19 mouse cellular contexts compared by ENCODE assay signal in the genomic region with DNA sequence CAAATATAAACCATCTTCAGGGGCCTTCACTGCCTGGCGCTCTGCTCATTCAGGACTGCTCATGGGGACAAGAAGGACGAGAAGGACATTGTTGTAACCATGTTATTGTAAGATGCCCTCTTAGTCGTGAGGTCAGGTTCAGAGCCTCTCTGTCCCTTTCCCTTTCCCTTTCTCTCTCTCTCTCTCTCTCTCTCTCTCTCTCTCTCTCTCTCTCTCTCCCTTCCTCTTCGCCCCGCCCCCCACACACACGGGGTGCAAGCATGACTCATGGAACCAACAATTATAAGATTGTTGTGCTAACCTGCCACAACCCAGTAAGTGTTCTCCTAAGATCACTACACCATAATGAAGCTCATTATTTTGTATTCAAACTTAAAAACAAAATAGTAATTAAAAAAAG. TPM values are rescaled to one million over a fixed set of nuclear protein-coding genes. Genes with fewer than 3 reads are reported as not detected.
DNase-seq lines count a peak whose midpoint lies in the region; ATAC-seq and TF ChIP-seq lines count a peak whose summit lies in the region.
"Had no signal": no experiment of that assay in that cellular context is flagged by ENCODE, and none has a peak within 500 bp of the region (broad histone marks: within the 10 kb centered on the region; RNA-seq: fewer than 3 reads in every experiment).

No protein-coding gene starts in this region.

- TF ChIP-seq CTCF in Patski (IDR thresholded peaks at IDR 0.05): no peak
- no peak for TF ChIP-seq CTCF in thymus, adult 2 months (IDR thresholded peaks at IDR 0.05; ENCODE audit: borderline replicate concordance, control insufficient read depth, extremely low read depth, insufficient read depth, low read length, poor library complexity)

- POLR2A ChIA-PET in Patski (lab: Charles Lee): interaction anchor here (1.9 kb wide), 1 partner anchor 12 kb away, joined by 5 read pairs; no protein-coding TSS in a partner anchor

- H3K36me3 ChIP-seq in heart, embryonic 13.5 days: no peaks in the 10 kb centered on the region
- no peaks in the 10 kb centered on the region for H3K36me3 ChIP-seq in kidney, embryonic 15.5 days
- no peaks in the 10 kb centered on the region for H3K36me3 ChIP-seq in thymus, adult 2 months (ENCODE audit: control insufficient read depth, insufficient read depth, low read length)
- H3K36me3 ChIP-seq in forebrain, embryonic 15.5 days: no peaks in the 10 kb centered on the region
- H3K36me3 ChIP-seq: embryonic facial prominence, embryonic 15.5 days; forebrain, embryonic 10.5 days; hindbrain, embryonic 15.5 days; limb, embryonic 12.5 days; lung, embryonic 15.5 days had no signal

- H3K4me1 ChIP-seq in heart, embryonic 13.5 days: peaks cover 9% of the 10 kb centered on the region
- H3K4me1 ChIP-seq in kidney, embryonic 15.5 days: 0 out of 2 replicates have a peak, but pooled peaks cover 8% of the 10 kb centered on the region
- H3K4me1 ChIP-seq in thymus, adult 2 months (replicated peaks; ENCODE audit: control insufficient read depth, insufficient read depth, low read length): no peaks in the 10 kb centered on the region
- no peaks in the 10 kb centered on the region for H3K4me1 ChIP-seq in forebrain, embryonic 15.5 days
- H3K4me1 ChIP-seq: embryonic facial prominence, embryonic 15.5 days; hindbrain, embryonic 15.5 days; liver, embryonic 13.5 days; lung, embryonic 15.5 days had no signal

- no peak for TF ChIP-seq POLR2A in thymus, adult 2 months (IDR thresholded peaks at IDR 0.05; ENCODE audit: control insufficient read depth, extremely low read depth, insufficient read depth, low read length, poor library complexity)

- in situ Hi-C loops in Patski (cut with MboI; ENCODE audit: low pct_unique_long_range_greater_than_20kb): no loop called here

- peak overlapping the region; percentile 16 for H3K27ac ChIP-seq in heart, embryonic 13.5 days (replicated peaks)
- H3K27ac ChIP-seq in kidney, embryonic 15.5 days: 0 out of 2 replicates have a peak overlapping the region, but pooled peaks have one; percentile 30
- H3K27ac ChIP-seq in thymus, adult 2 months (ENCODE audit: control insufficient read depth, insufficient read depth, low read length): no peak overlapping the region
- no peak overlapping the region for H3K27ac ChIP-seq in forebrain, embryonic 15.5 days (replicated peaks)
- H3K27ac ChIP-seq: embryonic facial prominence, embryonic 15.5 days; forebrain, embryonic 10.5 days; gastrocnemius, adult 2 months; hindbrain, embryonic 15.5 days; limb, embryonic 12.5 days; liver, embryonic 13.5 days; lung, embryonic 15.5 days; macrophage had no signal

- DNase-seq in heart, adult 18-20 months: no peak
- no peak for DNase-seq in kidney, adult 9 months
- DNase-seq in 3T3-L1 (ENCODE audit: low read depth, low spot score): peak; percentile 18
- DNase-seq in Patski (ENCODE audit: low read depth, low spot score): no peak
- DNase-seq in thymus, adult 2 months: no peak
- DNase-seq: cerebellum, adult 18-20 months; cerebellum, postnatal 25 days; gastrocnemius, adult 2 months; liver, embryonic 13.5 days had no signal

- no peaks in the 10 kb centered on the region for H3K27me3 ChIP-seq in heart, embryonic 13.5 days (replicated peaks)
- no peaks in the 10 kb centered on the region for H3K27me3 ChIP-seq in kidney, embryonic 15.5 days
- no peaks in the 10 kb centered on the region for H3K27me3 ChIP-seq in Patski
- H3K27me3 ChIP-seq in thymus, adult 2 months (ENCODE audit: control insufficient read depth, insufficient read depth, low read length): no peaks in the 10 kb centered on the region
- no peaks in the 10 kb centered on the region for H3K27me3 ChIP-seq in forebrain, embryonic 15.5 days
- H3K27me3 ChIP-seq: embryonic facial prominence, embryonic 15.5 days; hindbrain, embryonic 15.5 days; limb, embryonic 12.5 days; liver, embryonic 13.5 days; lung, embryonic 15.5 days had no signal

- H3K4me3 ChIP-seq in heart, embryonic 13.5 days: no peak overlapping the region
- no peak overlapping the region for H3K4me3 ChIP-seq in kidney, embryonic 15.5 days (replicated peaks)
- H3K4me3 ChIP-seq in thymus, adult 2 months (ENCODE audit: control insufficient read depth, insufficient read depth, low read length): no peak overlapping the region
- no peak overlapping the region for H3K4me3 ChIP-seq in forebrain, embryonic 15.5 days
- H3K4me3 ChIP-seq: embryonic facial prominence, embryonic 15.5 days; forebrain, embryonic 10.5 days; gastrocnemius, adult 2 months; hindbrain, embryonic 15.5 days; limb, embryonic 12.5 days; liver, embryonic 13.5 days; lung, embryonic 15.5 days had no signal

- no peak for ATAC-seq in heart, embryonic 13.5 days (ENCODE audit: extremely low read depth, insufficient number of reproducible peaks, low FRiP score, low TSS enrichment)
- no peak for ATAC-seq in kidney, embryonic 15.5 days (replicated peaks; ENCODE audit: low FRiP score)
- peak; percentile 21 for ATAC-seq in Patski
- no peak for ATAC-seq in forebrain, embryonic 15.5 days (replicated peaks)
- ATAC-seq: intestine, embryonic 16.5 days had no signal

- no peak overlapping the region for H3K4me2 ChIP-seq in heart, embryonic 13.5 days
- H3K4me2 ChIP-seq in kidney, embryonic 15.5 days: no peak overlapping the region
- no peak overlapping the region for H3K4me2 ChIP-seq in forebrain, embryonic 15.5 days (replicated peaks)
- H3K4me2 ChIP-seq: embryonic facial prominence, embryonic 15.5 days; hindbrain, embryonic 15.5 days; limb, embryonic 12.5 days; liver, embryonic 13.5 days; lung, embryonic 15.5 days had no signal

- no peak overlapping the region for H3K9ac ChIP-seq in heart, embryonic 13.5 days
- H3K9ac ChIP-seq in kidney, embryonic 15.5 days: no peak overlapping the region
- no peak overlapping the region for H3K9ac ChIP-seq in forebrain, embryonic 15.5 days (replicated peaks)
- H3K9ac ChIP-seq: embryonic facial prominence, embryonic 15.5 days; hindbrain, embryonic 15.5 days; limb, embryonic 12.5 days; liver, embryonic 13.5 days; lung, embryonic 15.5 days had no signal

- CTCF ChIA-PET in Patski (lab: Charles Lee): interaction anchor here (0.7 kb wide), 1 partner anchor 69 kb away, joined by 3 read pairs; no protein-coding TSS in a partner anchor

- no peaks in the 10 kb centered on the region for H3K9me3 ChIP-seq in heart, embryonic 13.5 days
- no peaks in the 10 kb centered on the region for H3K9me3 ChIP-seq in kidney, embryonic 15.5 days (replicated peaks)
- no peaks in the 10 kb centered on the region for H3K9me3 ChIP-seq in forebrain, embryonic 15.5 days
- H3K9me3 ChIP-seq: embryonic facial prominence, embryonic 15.5 days; forebrain, embryonic 10.5 days; hindbrain, embryonic 15.5 days; limb, embryonic 12.5 days; liver, embryonic 13.5 days; lung, embryonic 15.5 days had no signal

- 34% methylated on average over 5 of the region's 6 CpGs for WGBS in heart, embryonic 13.5 days
- 33% methylated on average over 6 of the region's 6 CpGs for WGBS in kidney, embryonic 15.5 days
- WGBS in thymus, adult 2 months: 59% methylated on average over 6 of the region's 6 CpGs
- 50% methylated on average over 6 of the region's 6 CpGs for WGBS in forebrain, embryonic 15.5 days

RNA-seq across cellular contexts. Expression of a gene that starts 29.6 kb away (rescaled TPM):
- polyA plus RNA-seq in heart, embryonic 13.5 days (2015; fragmentation: Nextera tagmentation; extraction: Ambion mirVana): 2.5 and 2.6 TPM in 2 replicates
- under 1 TPM; 0.57 to 0.87 TPM for total RNA-seq in heart, adult 18-20 months (2021)
- 26.1 and 27.4 TPM in 2 replicates for polyA plus RNA-seq in kidney, embryonic 15.5 days (2015; fragmentation: Nextera tagmentation; extraction: Ambion mirVana)
- 12.1 TPM for polyA plus RNA-seq in Patski (2021)
- 0.50 and 0.62 TPM in 2 replicates for polyA plus RNA-seq in thymus, adult 2 months (2012; rRNA removed)
- polyA plus RNA-seq in forebrain, embryonic 15.5 days (2015; fragmentation: Nextera tagmentation; extraction: Ambion mirVana): 6.0 and 7.7 TPM in 2 replicates
- polyA plus RNA-seq: macrophage had no signal

RNA-seq across cellular contexts. Expression of a gene that starts 34.6 kb away (rescaled TPM):
- polyA plus RNA-seq in heart, embryonic 13.5 days (2015; fragmentation: Nextera tagmentation; extraction: Ambion mirVana): 4.0 TPM in 2 replicates
- total RNA-seq in heart, adult 18-20 months (2021): under 1 TPM; 0.42 to 0.57 TPM
- polyA plus RNA-seq in kidney, embryonic 15.5 days (2015; fragmentation: Nextera tagmentation; extraction: Ambion mirVana): 14.0 and 15.3 TPM in 2 replicates
- 0.14 TPM for polyA plus RNA-seq in Patski (2021)
- 2.0 and 2.2 TPM in 2 replicates for polyA plus RNA-seq in thymus, adult 2 months (2012; rRNA removed)
- 1.1 and 1.4 TPM in 2 replicates for polyA plus RNA-seq in forebrain, embryonic 15.5 days (2015; fragmentation: Nextera tagmentation; extraction: Ambion mirVana)

Comparison
In these comparisons a context has a peak if more than half of its experiments do, and no peak if none do; other contexts are left out.
1. H3K27ac ChIP-seq: peak in heart, embryonic 13.5 days (single experiment) and kidney, embryonic 15.5 days (single experiment); none in thymus, adult 2 months (single experiment) and forebrain, embryonic 15.5 days (single experiment).